Mouse (Mus musculus) left cerebral cortex, adult 18-20 months (tissue): ENCODE measurements at regions not wholly inside any gene's neighbourhood (a gene's known extent, or its start where the extent isn't known, plus 50 kb on each side); places are given as distances from the start of the nearest gene placed in this dataset.

Experiments used
- DNase-seq, 2 experiments: peaks; one replicate each; pipeline ENCODE4 v3.0.0; 2021 to 2022; ENCODE audit warnings: low spot score in 2 of 2, mixed read lengths in 1 of 2

DNA sequence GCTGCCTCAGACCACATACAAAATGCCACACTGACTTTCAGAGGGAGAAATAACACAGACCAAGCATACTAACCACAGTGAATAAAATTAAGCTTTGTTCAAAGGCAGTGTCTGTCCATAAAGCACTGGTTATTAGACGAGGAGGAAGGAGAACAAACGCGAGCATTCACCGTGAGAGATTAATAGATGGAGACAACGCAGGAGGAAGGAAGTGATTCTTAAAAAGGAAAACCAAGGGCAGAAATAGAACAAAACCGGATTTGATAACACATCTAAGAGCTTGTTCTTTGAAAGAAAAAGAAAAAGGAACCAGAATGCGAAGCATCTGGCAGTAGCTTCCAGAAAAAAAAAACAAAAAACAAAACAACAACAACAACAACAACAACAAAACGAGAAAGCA is 86.3 kb upstream of the Irs2 start:
- no peak for DNase-seq

DNA sequence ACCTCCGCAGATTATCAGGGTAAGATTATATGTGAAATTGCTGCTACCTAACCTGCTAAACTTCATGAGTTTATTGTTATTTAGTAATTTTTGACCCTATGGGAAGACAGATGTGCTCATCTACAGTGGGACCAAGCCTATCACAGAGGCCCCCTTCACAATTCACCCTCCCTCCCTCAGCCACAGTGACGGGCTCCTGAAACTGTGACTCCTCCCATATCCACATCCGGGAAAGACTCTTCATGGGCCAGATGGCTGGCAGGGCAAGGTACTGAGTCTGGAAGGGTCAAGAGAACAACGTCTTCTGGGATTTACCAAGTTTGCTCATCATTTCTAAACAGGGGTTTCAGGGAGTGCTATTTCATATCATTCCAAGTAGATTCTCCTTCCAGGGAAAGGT is 84.1 kb upstream of the Irs2 start:
- no peak for DNase-seq

DNA sequence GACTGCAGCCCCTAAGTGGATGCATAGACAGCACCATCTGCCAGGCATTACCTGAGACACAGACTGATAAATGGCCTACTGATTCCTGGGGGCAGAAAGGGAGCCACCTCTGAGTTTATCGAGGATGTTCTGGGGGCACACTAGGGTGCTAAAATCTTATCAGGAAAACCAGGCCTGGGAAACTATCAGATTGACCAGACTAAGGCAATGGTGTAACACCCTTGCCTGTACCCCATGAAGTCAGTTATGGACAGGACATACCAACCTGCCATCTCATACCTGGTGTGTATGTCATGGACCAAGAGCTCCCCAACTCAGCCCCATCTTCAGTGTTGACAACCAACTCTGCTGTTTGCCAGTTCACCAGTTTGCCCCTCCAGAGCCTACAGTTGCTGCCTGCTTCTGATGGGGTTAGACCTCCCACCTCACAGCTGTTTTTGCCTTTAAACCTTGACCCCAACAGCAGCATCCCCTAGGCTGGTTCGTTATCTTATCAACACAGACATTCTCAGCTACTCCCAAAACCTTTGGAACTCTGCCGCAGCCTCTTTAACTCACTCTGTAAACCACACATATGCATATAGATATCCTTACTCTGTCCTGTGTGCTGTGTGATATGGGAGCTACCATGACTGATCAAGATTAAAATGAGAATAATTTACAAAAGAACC is 83.6 kb upstream of the Irs2 start:
- no peak for DNase-seq

DNA sequence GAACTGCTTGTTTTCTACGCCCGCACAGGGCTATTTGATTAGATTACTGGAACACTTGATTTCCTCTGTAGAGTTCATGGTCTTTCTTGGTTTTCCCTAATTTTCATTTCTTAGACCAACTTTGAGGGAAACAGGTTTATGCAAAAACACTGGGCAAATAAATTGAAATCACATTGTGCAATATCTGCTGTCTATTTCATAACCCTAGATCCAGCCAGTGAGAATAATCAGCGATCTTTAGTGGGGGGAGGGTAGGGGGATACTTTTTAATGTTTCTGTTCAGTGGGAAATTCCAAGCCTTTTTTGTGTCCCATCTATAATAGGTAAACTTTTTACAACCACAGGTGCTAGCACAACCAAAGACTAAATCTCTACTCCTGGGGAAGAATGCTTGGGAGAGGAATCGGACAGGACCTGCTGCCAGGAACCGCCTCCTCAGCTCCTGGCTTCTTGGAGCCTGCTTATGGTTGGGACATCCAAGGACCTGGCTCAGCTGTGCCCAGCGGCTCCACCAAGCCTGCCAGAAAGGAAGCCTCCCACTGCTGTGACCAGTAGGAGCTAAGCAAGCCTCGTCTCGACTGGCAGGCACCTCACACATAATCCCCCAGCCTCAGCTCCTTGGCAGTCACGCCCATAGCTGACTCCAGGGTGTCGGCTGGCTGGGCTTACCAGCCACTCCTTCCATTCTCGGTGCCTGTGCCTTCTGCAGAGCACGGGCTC is 80.8 kb upstream of the Irs2 start:
- DNase-seq = peak; percentile 43 to 48

DNA sequence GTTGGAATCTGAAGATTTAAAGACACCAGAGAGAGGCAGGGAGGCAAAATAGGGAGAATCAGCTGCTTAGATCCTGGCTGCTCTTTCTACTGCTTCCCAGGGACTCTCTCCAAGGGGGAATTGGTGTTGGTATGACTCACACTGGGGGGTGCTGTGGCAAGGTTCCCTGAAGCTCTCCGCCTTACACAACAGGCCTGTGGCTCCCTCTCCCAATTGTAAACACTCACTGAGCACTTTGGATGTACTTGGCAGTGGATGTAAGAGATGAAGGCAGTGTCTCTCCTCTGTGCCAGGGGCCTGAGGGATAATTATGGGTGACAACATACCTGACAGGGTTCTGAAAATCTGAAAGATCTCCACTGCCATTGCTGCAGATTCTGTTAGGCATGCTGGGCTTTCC is 77.0 kb upstream of the Irs2 start:
- DNase-seq = peak; percentile 60 to 64

DNA sequence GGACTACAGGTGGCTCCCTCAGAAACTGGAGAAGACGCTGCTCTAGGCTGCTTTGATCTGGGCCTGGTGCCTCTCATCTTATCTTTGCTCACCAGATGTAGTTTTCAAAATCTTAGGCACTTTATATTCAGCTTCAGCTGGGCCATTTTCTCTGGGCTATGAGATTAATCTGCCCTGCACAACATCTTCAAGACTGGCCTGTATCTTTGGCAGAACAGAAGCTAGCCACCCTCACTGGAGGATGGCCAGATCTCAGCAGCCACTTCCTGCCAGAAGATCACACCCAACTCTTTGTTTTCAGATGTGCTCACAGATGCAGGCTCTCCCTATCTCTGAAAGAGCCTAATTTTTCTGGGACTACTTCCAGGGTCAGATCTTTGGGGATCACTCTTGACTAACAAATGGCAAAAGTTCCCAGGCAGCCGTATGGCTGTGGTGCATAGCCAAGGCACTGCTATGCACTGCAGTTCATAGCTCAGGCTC is 75.8 kb upstream of the Irs2 start:
- no peak for DNase-seq

DNA sequence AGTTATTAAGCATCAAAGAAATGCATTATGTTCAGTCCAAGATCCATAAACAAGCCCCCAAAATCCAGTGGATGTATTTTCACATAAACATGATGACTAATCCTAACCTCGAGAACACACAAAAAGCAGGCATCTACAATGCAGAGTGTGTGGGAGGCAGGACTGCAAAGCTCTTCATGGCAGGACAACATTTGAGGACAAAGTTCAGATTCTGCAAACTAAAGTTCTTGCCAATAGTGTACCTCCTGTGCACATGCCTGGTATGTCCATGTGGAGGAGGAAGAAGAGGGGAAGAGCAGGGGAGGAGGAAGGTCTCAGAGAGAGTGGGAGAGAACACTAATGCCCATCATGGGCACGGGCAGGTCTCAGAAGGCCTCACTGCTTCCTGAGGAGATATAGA is 72.6 kb upstream of the Irs2 start:
- DNase-seq = no peak

DNA sequence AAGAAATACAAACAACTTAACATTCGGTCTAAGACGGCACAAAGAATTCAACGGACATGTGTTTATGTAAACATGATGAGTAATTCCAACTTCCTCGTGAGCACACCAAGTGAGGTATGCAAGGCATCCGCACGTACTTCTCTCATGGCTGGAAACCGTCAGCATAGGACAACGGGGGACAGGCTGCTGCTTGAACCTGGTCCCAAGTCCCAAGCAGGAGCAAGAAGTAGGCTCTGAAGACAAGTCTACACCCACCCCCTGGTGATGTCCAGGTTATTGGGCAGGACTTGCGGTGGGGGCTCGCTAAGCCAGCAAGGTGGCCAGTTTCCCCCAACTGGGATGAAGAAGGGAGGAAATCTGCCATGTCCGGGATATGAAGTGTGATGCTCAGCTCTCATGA is 71.5 kb upstream of the Irs2 start:
- no peak for DNase-seq

DNA sequence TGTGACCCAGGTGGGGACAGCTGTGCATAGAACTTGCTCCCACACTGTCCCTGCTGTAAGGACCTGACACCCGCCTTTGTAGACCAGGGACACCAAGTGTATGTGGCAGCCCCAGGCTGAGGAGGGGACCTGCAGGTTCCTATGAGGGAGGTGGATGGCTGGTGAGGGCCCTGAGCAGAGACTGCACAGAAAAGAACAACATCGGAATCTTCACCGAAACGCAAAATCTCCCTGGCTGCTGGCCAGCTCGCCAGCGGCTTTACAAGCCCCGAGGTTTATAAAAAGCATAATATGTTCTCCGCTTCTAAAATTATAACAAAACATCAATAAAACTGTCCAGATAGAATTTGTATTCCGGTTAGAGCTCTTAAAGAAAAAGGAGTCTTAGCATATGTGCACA is 68.9 kb upstream of the Irs2 start:
- DNase-seq = peak in 1 of 2 experiments; percentile 10

DNA sequence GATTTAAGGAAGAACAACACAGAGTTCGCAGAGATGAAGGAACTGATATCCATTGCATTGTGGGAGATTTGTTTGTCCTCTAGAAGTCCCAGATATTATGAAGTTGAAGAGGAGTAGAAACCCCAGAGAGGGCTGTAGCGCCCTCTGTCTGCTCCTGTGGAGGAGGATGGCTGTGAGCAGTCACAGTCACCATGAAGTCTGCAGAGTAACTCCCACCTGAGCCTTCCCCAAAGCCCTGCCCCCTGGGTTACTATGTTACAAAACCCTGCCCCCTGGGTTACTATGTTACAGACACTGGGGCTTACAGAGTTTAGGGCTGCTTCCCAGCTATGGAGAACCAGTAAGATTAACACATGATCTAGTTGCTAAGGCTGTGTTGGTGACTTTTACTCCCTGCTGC is 62.9 kb upstream of the Irs2 start:
- DNase-seq = no peak

DNA sequence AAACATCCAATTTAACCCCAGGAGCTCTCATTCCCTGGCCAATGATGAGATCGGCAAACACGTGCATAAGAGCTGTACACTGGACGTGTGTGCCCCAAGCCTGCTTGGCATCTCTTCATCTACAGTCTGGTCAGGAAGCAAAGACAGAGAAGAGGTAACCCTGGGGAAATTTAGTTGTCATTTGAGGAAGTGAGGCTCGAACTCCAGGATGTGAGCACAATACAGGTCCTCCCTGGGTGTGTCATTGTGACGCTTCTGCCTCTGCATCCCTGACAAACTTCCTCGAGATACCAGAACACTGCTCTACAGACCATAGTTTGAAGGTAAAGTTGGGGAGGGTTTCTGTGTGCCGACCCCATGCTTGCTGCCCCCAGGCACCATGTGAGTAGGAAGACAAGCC is 59.2 kb upstream of the Irs2 start:
- no peak for DNase-seq

DNA sequence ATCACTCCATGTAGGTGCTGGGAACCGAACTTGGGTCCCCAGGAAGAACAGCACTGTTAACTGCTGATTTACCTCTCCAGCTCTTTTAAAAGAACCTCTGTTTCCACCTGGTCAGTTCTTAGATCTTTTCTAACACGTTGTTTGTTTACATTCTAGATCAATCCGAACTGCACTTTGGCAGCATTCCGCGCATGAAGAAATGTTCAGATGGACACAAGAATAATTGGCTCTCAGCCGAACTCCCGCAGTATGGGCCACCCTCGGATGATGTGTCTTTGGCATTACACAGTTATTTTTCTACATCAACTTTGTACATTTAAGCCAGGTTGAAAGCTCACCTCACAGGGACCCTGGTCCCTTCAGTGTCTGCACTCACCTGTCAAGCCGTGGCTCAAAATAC is 57.7 kb upstream of the Irs2 start:
- no peak for DNase-seq

DNA sequence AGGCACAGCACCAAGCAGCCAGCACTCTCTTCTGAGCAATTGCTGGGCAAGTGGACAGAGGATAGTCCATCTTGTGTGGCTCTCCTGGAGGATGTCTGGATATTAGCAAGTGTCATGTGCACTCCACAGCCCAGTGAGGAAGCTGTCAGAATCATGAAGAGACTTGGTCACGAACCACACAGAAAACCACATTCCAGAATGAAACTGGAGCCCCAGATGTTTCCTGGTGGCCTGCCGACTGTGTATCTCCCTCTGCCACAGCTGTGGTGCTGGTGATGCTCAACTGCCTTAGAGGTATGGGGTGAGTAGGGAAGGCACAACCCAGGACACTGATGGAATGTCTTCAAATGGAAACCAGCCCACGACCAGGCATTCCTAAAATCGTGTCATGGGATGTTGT is 57.0 kb upstream of the Irs2 start:
- DNase-seq = no peak

DNA sequence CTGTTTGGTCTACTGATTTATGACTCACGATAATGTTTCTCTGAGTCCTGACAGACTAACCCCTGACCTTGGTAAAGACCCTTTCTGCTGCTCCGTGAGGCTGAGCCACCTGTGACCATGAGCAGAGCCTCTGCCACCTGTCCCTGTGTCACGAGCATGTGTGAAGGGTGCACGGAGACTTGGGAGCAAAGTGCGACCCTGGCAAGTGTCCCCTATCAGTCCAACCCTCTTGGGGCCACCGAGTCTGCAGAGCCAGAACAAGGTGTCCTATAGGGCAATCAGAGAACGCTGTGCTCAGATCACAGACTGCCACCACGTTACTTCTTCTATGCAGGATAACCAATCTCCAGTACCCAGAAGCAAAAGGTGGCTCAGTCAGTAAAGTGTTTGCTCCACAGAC is 54.8 kb upstream of the Irs2 start:
- no peak for DNase-seq

DNA sequence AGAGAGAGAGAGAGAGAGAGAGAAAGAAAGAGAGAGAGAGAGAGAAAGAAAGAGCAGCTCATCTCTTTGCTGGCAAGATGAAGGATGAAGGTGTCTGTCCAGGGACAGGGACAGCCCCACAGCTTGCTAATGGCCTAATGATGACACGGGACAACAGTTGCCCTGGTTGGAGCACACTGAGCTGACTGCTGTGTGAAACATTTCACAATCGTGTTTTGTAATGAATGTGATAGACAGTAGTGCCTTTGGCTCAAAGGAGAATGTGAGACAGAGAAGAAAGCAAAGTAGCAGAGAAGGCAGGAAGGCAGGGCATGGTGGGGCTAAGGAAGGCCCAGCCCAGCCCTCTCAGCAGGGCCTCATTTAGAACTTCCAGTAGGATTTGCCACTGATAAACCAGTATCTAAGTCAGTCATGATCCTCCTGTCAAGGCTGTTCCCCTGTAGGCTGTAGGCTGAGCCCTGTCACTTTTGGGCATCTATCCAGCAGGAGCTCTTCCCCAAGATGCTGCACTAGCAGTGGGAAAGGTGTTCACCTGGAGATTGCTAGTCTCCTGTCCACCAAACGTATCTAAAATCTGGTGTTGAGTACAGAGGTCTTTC is 54.2 kb upstream of the Irs2 start:
- no peak for DNase-seq

DNA sequence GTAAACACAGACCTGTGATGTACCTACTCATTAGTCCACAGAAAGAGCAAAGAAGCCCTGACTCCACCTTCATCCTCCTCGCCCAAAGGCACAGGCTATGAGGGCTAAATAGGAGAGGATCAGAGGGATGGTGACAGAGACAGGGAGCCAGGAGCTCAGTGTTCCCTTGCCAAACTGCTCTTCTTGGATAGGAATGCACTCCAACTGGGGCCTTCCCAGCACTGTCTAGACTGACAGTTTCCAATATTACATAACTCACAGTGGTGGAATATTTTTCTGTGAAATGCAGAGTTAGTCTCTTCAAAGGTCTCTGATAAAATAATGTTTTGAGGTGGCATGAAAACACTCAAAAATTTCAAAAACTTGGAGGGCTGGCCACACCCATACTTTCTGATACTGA is 53.5 kb upstream of the Irs2 start:
- DNase-seq = no peak

DNA sequence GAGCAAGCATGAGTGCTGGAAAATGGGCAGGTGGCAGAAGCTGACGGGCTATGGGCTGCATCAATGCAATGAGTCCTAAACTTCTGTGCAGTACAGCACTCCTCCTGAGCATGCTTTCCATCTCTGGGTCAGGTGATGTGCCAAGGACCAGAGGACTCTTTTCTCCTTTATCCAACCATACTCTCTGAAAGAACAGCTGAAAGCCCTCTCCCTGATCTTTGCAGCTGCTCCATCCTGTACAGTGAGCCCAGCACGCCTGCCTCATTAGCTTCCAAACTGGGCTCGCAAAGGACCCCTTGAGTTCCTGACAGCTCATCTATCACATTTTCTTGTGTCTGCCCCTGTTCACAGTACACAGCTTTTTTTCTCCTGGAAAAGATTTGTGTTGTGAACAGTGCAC is 52.3 kb upstream of the Irs2 start:
- no peak for DNase-seq

DNA sequence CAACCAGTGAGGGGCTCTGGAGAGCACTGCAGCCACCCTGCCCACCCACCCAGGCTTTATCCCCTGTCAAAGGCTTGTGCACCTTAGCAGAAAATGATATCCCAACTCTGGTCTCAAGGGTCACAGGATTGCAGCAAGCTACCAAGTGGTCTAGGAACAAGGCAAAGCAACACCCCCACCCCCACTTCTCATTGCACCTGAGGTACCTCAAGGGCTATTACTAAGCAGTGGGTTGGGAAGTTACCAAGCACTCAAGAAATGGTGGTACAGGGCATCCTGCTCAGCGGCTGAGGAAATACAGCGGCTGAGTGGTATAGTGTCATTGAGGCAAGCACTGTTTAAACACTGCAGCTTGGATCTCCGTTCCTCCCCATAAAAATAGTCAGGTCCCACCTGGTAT is 50.1 kb upstream of the Irs2 start:
- no peak for DNase-seq
